Mouse (Mus musculus) c-Kit-positive CD71-positive TER-119-negative erythroid progenitor cells, embryonic 14.5 days (primary cell): Measurements from ENCODE around the gene Bmp8b.
"Not testable (repeated sequence)": the region's sequence is repeated elsewhere in the genome, so short reads cannot be mapped to it uniquely, and the experiment has no call there.

Source experiments
- DNase-seq: peaks from one replicate; pipeline ENCODE4 v3.0.0-alpha.2; 2013; ENCODE audit warnings: low read depth

Bmp8b gene

GRCm38 (mm10) chr4:123104651-123105450 is at the start of gene Bmp8b:
TSS of gene Bmp8b (plus strand) at chr4:123105165.
- DNase-seq: no peak

GRCm38 (mm10) chr4:123056560-123057109 is 48.3 kb upstream of the Bmp8b start:
- no peak for DNase-seq

- no peak for DNase-seq
These were observed 47.0 kb upstream of the Bmp8b start for GRCm38 (mm10) chr4:123057957-123058356.

GRCm38 (mm10) chr4:123061744-123062143 is 43.2 kb upstream of the Bmp8b start:
- no peak for DNase-seq

GRCm38 (mm10) chr4:123068646-123069045 is 36.3 kb upstream of the Bmp8b start:
- no peak for DNase-seq

- DNase-seq: peak; percentile 24
These were observed 33.5 kb upstream of the Bmp8b start for GRCm38 (mm10) chr4:123071266-123071966.

GRCm38 (mm10) chr4:123076928-123077327 is 28.0 kb upstream of the Bmp8b start:
- no peak for DNase-seq

GRCm38 (mm10) chr4:123078231-123078630 is 26.7 kb upstream of the Bmp8b start:
- DNase-seq: peak; percentile 25

GRCm38 (mm10) chr4:123080791-123081190 is 24.2 kb upstream of the Bmp8b start:
- no peak for DNase-seq

GRCm38 (mm10) chr4:123082283-123083163 is 22.4 kb upstream of the Bmp8b start:
- peak; percentile 42 for DNase-seq

- DNase-seq: no peak
These were observed 21.6 kb upstream of the Bmp8b start for GRCm38 (mm10) chr4:123083323-123083902.

- no peak for DNase-seq
These were observed 19.7 kb upstream of the Bmp8b start for GRCm38 (mm10) chr4:123085290-123085689.

- DNase-seq: no peak
These were observed 18.6 kb upstream of the Bmp8b start for GRCm38 (mm10) chr4:123086381-123086780.

GRCm38 (mm10) chr4:123092621-123093020 is 12.3 kb upstream of the Bmp8b start:
- DNase-seq: no peak

GRCm38 (mm10) chr4:123093064-123093776 is 11.7 kb upstream of the Bmp8b start:
- DNase-seq: no peak

GRCm38 (mm10) chr4:123093869-123094268 is 11.1 kb upstream of the Bmp8b start:
- no peak for DNase-seq

- no peak for DNase-seq
These were observed 456 bp downstream of the Bmp8b start for GRCm38 (mm10) chr4:123105451-123105790.

- not testable (repeated sequence) for DNase-seq
These were observed 964 bp downstream of the Bmp8b start for GRCm38 (mm10) chr4:123105929-123106328.

- DNase-seq: no peak
These were observed 1.9 kb downstream of the Bmp8b start for GRCm38 (mm10) chr4:123106864-123107263.

GRCm38 (mm10) chr4:123108056-123108455 is 3.1 kb downstream of the Bmp8b start:
- DNase-seq: no peak

- no peak for DNase-seq
These were observed 5.8 kb downstream of the Bmp8b start for GRCm38 (mm10) chr4:123110751-123111150.
